Mouse (Mus musculus) hindbrain, embryonic 11.5 days (tissue): ENCODE data around the gene Apba1. TPM values are rescaled to one million over a fixed set of nuclear protein-coding genes. Genes with fewer than 3 reads are reported as not detected.

Experiments
- ATAC-seq: fragments of 200-750 bp; cut with Nextera tagmentation; 2 replicates; pipeline ENCODE4 v1.8.0; 2017; ENCODE audit warnings: mild to moderate bottlenecking, moderate TSS enrichment, moderate library complexity; ENCODE audit not compliant: low FRiP score
- DNase-seq: peaks from one replicate; pipeline ENCODE4 v3.0.0-alpha.2; 2015; ENCODE audit warnings: low spot score
- H3K27ac ChIP-seq: fragments of 300-500 bp; sonication (generic); 2 replicates; pipeline ENCODE4 v1.5.1; 2014; ENCODE audit warnings: mild to moderate bottlenecking, low read depth, low read length
- H3K27me3 ChIP-seq: fragments of 300-500 bp; sonication (generic); 2 replicates; pipeline ENCODE4 v1.6.1; 2014; ENCODE audit warnings: mild to moderate bottlenecking, low read length, moderate library complexity, mixed read lengths; ENCODE audit not compliant: control insufficient read depth, insufficient read depth
- H3K36me3 ChIP-seq: fragments of 300-500 bp; sonication (generic); 2 replicates; pipeline ENCODE4 v1.6.1; 2014; ENCODE audit warnings: mild to moderate bottlenecking, low read length, moderate library complexity, mixed read lengths; ENCODE audit not compliant: control insufficient read depth, insufficient read depth
- H3K4me1 ChIP-seq: fragments of 300-500 bp; sonication (generic); replicated peaks from 2 replicates; pipeline ENCODE4 v1.6.1; 2014; ENCODE audit warnings: low read length, mixed read lengths; ENCODE audit not compliant: control insufficient read depth, insufficient read depth
- H3K4me2 ChIP-seq: fragments of 300-500 bp; sonication (generic); replicated peaks from 2 replicates; pipeline ENCODE4 v1.6.1; 2014; ENCODE audit warnings: mild to moderate bottlenecking, low read depth, low read length
- H3K4me3 ChIP-seq: fragments of 300-500 bp; sonication (generic); 2 replicates; pipeline ENCODE4 v1.5.1; 2014; ENCODE audit warnings: low read depth, low read length
- H3K9ac ChIP-seq: fragments of 300-500 bp; sonication (generic); 2 replicates; pipeline ENCODE4 v1.6.1; 2014; ENCODE audit warnings: low read depth, low read length
- H3K9me3 ChIP-seq: fragments of 300-500 bp; sonication (generic); 2 replicates; pipeline ENCODE4 v1.6.1; 2016; ENCODE audit warnings: low read length; ENCODE audit not compliant: control insufficient read depth
- WGBS: fragments of 180-500 bp; shearing (Covaris S2); extraction: QIAGEN DNeasy Blood & Tissue Kit; methylation state at CpG from one replicate; pipeline ENCODE4 v1.1.7; 2014; 5-methylcytosine and 5-hydroxymethylcytosine counted together
- polyA plus RNA-seq: library from polyadenylated mRNA; unstranded; fragments of >200 nt; fragmentation: Nextera tagmentation; extraction: Ambion mirVana; gene quantifications from 2 replicates; pipeline ENCODE4 v1.2.1, GENCODE M21; 2014

Gene Apba1
- polyA plus RNA-seq, 1 experiment from 2014 or later, result 2.6 TPM

- Histone ChIP-seq H3K9me3 (no peaks in the 10 kb centered on the region), H3K4me3 (no peak overlapping the region), H3K36me3 (no peaks in the 10 kb centered on the region), H3K4me1 (no peaks in the 10 kb centered on the region), H3K9ac (no peak overlapping the region), H3K27me3 (no peaks in the 10 kb centered on the region), H3K27ac (no peak overlapping the region), H3K4me2 (no peak overlapping the region)
- 85% methylated on average over 2 of the region's 2 CpGs for WGBS
- ATAC-seq, result no peak
- no peak for DNase-seq
Observed at GRCm38 (mm10) chr19:23968862-23969225, 210.2 kb downstream of the Apba1 start.

GRCm38 (mm10) chr19:23970374-23970773 lies 211.7 kb downstream of the Apba1 start:
- no peak for DNase-seq
- no peaks in the 10 kb centered on the region for H3K27me3 ChIP-seq
- H3K4me3 ChIP-seq, result no peak overlapping the region
- H3K4me1 ChIP-seq, result no peaks in the 10 kb centered on the region
- H3K9ac ChIP-seq, result no peak overlapping the region
- ATAC-seq, result no peak
- no peak overlapping the region for H3K27ac ChIP-seq
- WGBS, result 96% methylated on average over 3 of the region's 3 CpGs
- no peaks in the 10 kb centered on the region for H3K36me3 ChIP-seq
- no peak overlapping the region for H3K4me2 ChIP-seq
- H3K9me3 ChIP-seq, result no peaks in the 10 kb centered on the region

- Histone ChIP-seq H3K27ac (no peak overlapping the region), H3K4me2 (no peak overlapping the region), H3K4me1 (no peaks in the 10 kb centered on the region), H3K9me3 (no peaks in the 10 kb centered on the region), H3K9ac (no peak overlapping the region), H3K27me3 (no peaks in the 10 kb centered on the region), H3K36me3 (no peaks in the 10 kb centered on the region), H3K4me3 (no peak overlapping the region)
- DNase-seq (no peak), ATAC-seq (no peak)
- 95% methylated on average over 7 of the region's 7 CpGs for WGBS
Observed at GRCm38 (mm10) chr19:23971391-23971790, 212.7 kb downstream of the Apba1 start.

GRCm38 (mm10) chr19:23972881-23973649 lies 214.4 kb downstream of the Apba1 start:
- ATAC-seq (no peak), DNase-seq (no peak)
- no peaks in the 10 kb centered on the region for H3K4me1 ChIP-seq
- no peak overlapping the region for H3K4me2 ChIP-seq
- no peak overlapping the region for H3K27ac ChIP-seq
- H3K27me3 ChIP-seq, result no peaks in the 10 kb centered on the region
- no peaks in the 10 kb centered on the region for H3K9me3 ChIP-seq
- whole genome bisulfite sequencing, result 65% methylated on average over 16 of the region's 16 CpGs
- H3K4me3 ChIP-seq, result no peak overlapping the region
- no peaks in the 10 kb centered on the region for H3K36me3 ChIP-seq
- no peak overlapping the region for H3K9ac ChIP-seq

- no peaks in the 10 kb centered on the region for H3K9me3 ChIP-seq
- no peak for ATAC-seq
Observed at GRCm38 (mm10) chr19:23977901-23978443, 219.3 kb downstream of the Apba1 start.

GRCm38 (mm10) chr19:23980598-23980997 lies 221.9 kb downstream of the Apba1 start:
- Histone ChIP-seq H3K4me2 (no peak overlapping the region), H3K4me3 (no peak overlapping the region), H3K27ac (no peak overlapping the region), H3K36me3 (no peaks in the 10 kb centered on the region), H3K4me1 (no peaks in the 10 kb centered on the region), H3K9ac (no peak overlapping the region), H3K27me3 (no peaks in the 10 kb centered on the region), H3K9me3 (no peaks in the 10 kb centered on the region)
- ATAC-seq (no peak), DNase-seq (no peak)
- 73% methylated on average over 3 of the region's 3 CpGs for WGBS

More at GRCm38 (mm10) chr19:23977901-23978443, 219.3 kb downstream of the Apba1 start:
- 73% methylated on average over 6 of the region's 6 CpGs for WGBS
- Histone ChIP-seq H3K9ac (no peak overlapping the region), H3K27ac (no peak overlapping the region), H3K4me2 (no peak overlapping the region), H3K27me3 (no peaks in the 10 kb centered on the region), H3K36me3 (no peaks in the 10 kb centered on the region), H3K4me3 (no peak overlapping the region), H3K4me1 (no peaks in the 10 kb centered on the region)
- no peak for DNase-seq

- H3K9me3 ChIP-seq, result no peaks in the 10 kb centered on the region
- H3K27me3 ChIP-seq, result no peaks in the 10 kb centered on the region
- 78% methylated on average over 6 of the region's 6 CpGs for WGBS
- no peaks in the 10 kb centered on the region for H3K36me3 ChIP-seq
- ATAC-seq (no peak), DNase-seq (no peak)
- no peak overlapping the region for H3K27ac ChIP-seq
- H3K4me3 ChIP-seq, result no peak overlapping the region
- H3K9ac ChIP-seq, result no peak overlapping the region
- no peak overlapping the region for H3K4me2 ChIP-seq
- H3K4me1 ChIP-seq, result no peaks in the 10 kb centered on the region
Observed at GRCm38 (mm10) chr19:23984186-23984585, 225.5 kb downstream of the Apba1 start.

GRCm38 (mm10) chr19:23987291-23987690 lies 228.6 kb downstream of the Apba1 start:
- ATAC-seq (no peak), DNase-seq (no peak)
- no peak overlapping the region for H3K4me3 ChIP-seq
- H3K4me2 ChIP-seq, result no peak overlapping the region
- H3K27ac ChIP-seq, result no peak overlapping the region
- no peaks in the 10 kb centered on the region for H3K36me3 ChIP-seq
- H3K9ac ChIP-seq, result no peak overlapping the region
- H3K27me3 ChIP-seq, result no peaks in the 10 kb centered on the region
- no peaks in the 10 kb centered on the region for H3K9me3 ChIP-seq
- no peaks in the 10 kb centered on the region for H3K4me1 ChIP-seq
- WGBS, result 75% methylated on average over 2 of the region's 2 CpGs

- 85% methylated on average over 4 of the region's 4 CpGs for WGBS
- H3K4me2 ChIP-seq, result no peak overlapping the region
- no peaks in the 10 kb centered on the region for H3K27me3 ChIP-seq
- H3K36me3 ChIP-seq, result no peaks in the 10 kb centered on the region
- no peaks in the 10 kb centered on the region for H3K4me1 ChIP-seq
- H3K9me3 ChIP-seq, result no peaks in the 10 kb centered on the region
- DNase-seq (no peak), ATAC-seq (no peak)
- H3K4me3 ChIP-seq, result no peak overlapping the region
- H3K9ac ChIP-seq, result no peak overlapping the region
- no peak overlapping the region for H3K27ac ChIP-seq
Observed at GRCm38 (mm10) chr19:23988166-23988565, 229.5 kb downstream of the Apba1 start.
